Mouse (Mus musculus): ENCODE measurements around the gene Tango6.

GRCm38 (mm10) chr8:106834899-106835298 is 152.0 kb downstream of the Tango6 start:
- no peak for TF ChIP-seq GATA1 (IDR thresholded peaks at IDR 0.05; ENCODE audit: borderline replicate concordance, low read length)
- TF ChIP-seq FLI1 (IDR thresholded peaks at IDR 0.05; ENCODE audit: low read length) = no peak
